Mouse (Mus musculus) hindbrain, embryonic 14.5 days (tissue): ENCODE measurements around the gene Me3. TPM values are rescaled to one million over a fixed set of nuclear protein-coding genes. Genes with fewer than 3 reads are reported as not detected.

Experiments
- ATAC-seq: fragments of 200-750 bp; cut with Nextera tagmentation; 2 replicates; pipeline ENCODE4 v1.8.0; 2017; ENCODE audit warnings: moderate number of reproducible peaks, mild to moderate bottlenecking, moderate TSS enrichment, moderate library complexity; ENCODE audit not compliant: low FRiP score
- DNase-seq: peaks from one replicate; pipeline ENCODE4 v3.0.0-alpha.2; 2015; ENCODE audit warnings: low spot score
- H3K27ac ChIP-seq: fragments of 300-500 bp; sonication (generic); 2 replicates; pipeline ENCODE4 v1.5.1; 2014; ENCODE audit warnings: mild to moderate bottlenecking, moderate library complexity
- H3K27me3 ChIP-seq: fragments of 300-500 bp; sonication (generic); 2 replicates; pipeline ENCODE4 v1.6.1; 2014; ENCODE audit warnings: mild to moderate bottlenecking, low read length, mixed read lengths; ENCODE audit not compliant: control insufficient read depth, insufficient read depth
- H3K36me3 ChIP-seq: fragments of 300-500 bp; sonication (generic); replicated peaks from 2 replicates; pipeline ENCODE4 v1.6.1; 2014; ENCODE audit not compliant: control insufficient read depth, insufficient read depth
- H3K4me1 ChIP-seq: fragments of 300-500 bp; sonication (generic); replicated peaks from 2 replicates; pipeline ENCODE4 v1.6.1; 2014; ENCODE audit warnings: antibody characterized with exemption, low read length, mixed read lengths; ENCODE audit not compliant: control insufficient read depth, insufficient read depth
- H3K4me2 ChIP-seq: fragments of 300-500 bp; sonication (generic); replicated peaks from 2 replicates; pipeline ENCODE4 v1.6.1; 2014; ENCODE audit warnings: mild to moderate bottlenecking, moderate library complexity
- H3K4me3 ChIP-seq: fragments of 300-500 bp; sonication (generic); replicated peaks from 2 replicates; pipeline ENCODE4 v1.5.1; 2014; ENCODE audit warnings: mild to moderate bottlenecking, low read length
- H3K9ac ChIP-seq: fragments of 300-500 bp; sonication (generic); 2 replicates; pipeline ENCODE4 v1.6.1; 2014
- H3K9me3 ChIP-seq: fragments of 300-500 bp; sonication (generic); 2 replicates; pipeline ENCODE4 v1.6.1; 2016; ENCODE audit warnings: low read length; ENCODE audit not compliant: control insufficient read depth
- WGBS: fragments of 180-500 bp; shearing (Covaris S2); extraction: QIAGEN DNeasy Blood & Tissue Kit; methylation state at CpG from one replicate; pipeline ENCODE4 v1.1.7; 2014; 5-methylcytosine and 5-hydroxymethylcytosine counted together
- polyA plus RNA-seq: library from polyadenylated mRNA; unstranded; fragments of >200 nt; fragmentation: Nextera tagmentation; extraction: Ambion mirVana; gene quantifications from 2 replicates; pipeline ENCODE4 v1.2.1, GENCODE M21; 2014

Gene Me3
- polyA plus RNA-seq, 1 experiment from 2014 or later, result 12.2 TPM

DNA sequence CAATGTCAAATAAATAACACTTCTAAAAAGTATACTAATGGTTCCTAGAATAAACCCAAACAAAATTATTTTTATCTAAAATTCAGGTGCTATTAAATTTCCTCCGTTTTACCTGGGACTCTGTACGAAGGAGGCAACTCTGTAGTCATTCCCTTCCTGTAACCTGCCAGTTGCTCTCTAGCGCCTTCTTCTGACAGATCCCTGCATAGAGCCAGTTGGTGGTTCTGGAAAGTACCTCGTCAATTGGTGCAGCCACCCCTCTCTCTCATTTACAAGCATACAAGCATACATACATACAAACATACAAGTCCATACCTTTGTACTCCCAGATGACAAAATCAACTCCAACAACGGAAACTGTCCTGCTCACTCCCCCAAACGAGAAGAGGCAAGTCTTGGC lies 211.3 kb downstream of the Me3 start:
- no peak for DNase-seq
- Histone ChIP-seq H3K4me3 (no peak overlapping the region), H3K36me3 (no peaks in the 10 kb centered on the region), H3K4me2 (no peak overlapping the region), H3K27me3 (no peaks in the 10 kb centered on the region), H3K27ac (no peak overlapping the region), H3K4me1 (no peaks in the 10 kb centered on the region), H3K9me3 (no peaks in the 10 kb centered on the region), H3K9ac (no peak overlapping the region)
- WGBS, result 31% methylated on average over 6 of the region's 6 CpGs
- ATAC-seq, result no peak

DNA sequence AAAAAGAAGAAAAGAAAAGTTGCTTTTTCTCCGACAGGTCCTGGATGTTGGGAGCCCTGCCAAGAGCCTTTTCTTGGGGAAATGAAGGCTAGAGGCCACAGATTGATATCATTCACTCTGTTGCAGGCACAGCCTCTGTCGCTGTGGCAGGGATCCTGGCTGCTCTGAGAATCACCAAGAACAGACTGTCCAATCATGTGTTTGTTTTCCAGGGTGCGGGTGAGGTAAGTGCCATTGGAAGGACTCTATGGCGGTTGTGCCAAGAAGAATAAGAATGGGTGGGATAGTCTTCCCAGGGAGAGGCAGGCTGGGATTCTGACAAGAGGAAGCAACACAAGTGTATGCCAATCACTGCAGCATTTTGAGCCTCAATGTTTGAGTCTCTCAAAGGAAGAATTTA lies 213.5 kb downstream of the Me3 start:
- H3K4me1 ChIP-seq, result no peaks in the 10 kb centered on the region
- H3K4me3 ChIP-seq, result no peak overlapping the region
- H3K4me2 ChIP-seq, result no peak overlapping the region
- WGBS, result 80% methylated on average over 4 of the region's 4 CpGs
- H3K9ac ChIP-seq, result no peak overlapping the region
- ATAC-seq (no peak), DNase-seq (no peak)
- H3K27me3 ChIP-seq, result no peaks in the 10 kb centered on the region
- no peak overlapping the region for H3K27ac ChIP-seq
- H3K36me3 ChIP-seq, result no peaks in the 10 kb centered on the region
- H3K9me3 ChIP-seq, result no peaks in the 10 kb centered on the region

DNA sequence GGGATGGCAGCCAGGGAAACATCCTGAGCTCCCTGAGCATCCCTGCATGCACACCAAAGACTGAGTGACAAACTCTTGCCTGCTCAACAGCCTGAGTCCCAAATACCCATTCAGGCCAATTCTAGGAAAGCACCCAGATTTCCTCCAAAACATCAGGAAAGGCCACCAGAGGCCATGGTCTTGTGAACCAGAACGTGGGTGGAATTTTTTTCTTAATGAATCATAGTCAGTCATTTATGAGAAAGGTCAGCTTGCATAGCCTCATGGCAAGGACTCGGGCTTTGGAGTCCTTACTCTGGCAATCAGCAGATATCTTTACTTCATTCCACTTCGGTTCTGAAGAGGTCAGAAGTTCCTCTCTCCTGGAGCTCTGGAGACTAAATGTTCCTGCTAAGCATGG lies 218.3 kb downstream of the Me3 start:
- H3K27me3 ChIP-seq, result no peaks in the 10 kb centered on the region
- no peak overlapping the region for H3K27ac ChIP-seq
- ATAC-seq, result no peak
- DNase-seq, result no peak
- H3K4me1 ChIP-seq, result no peaks in the 10 kb centered on the region
- H3K36me3 ChIP-seq, result no peaks in the 10 kb centered on the region
- 85% methylated on average over 3 of the region's 3 CpGs for WGBS
- H3K9ac ChIP-seq, result no peak overlapping the region
- H3K4me2 ChIP-seq, result no peak overlapping the region
- no peak overlapping the region for H3K4me3 ChIP-seq
- H3K9me3 ChIP-seq, result no peaks in the 10 kb centered on the region

DNA sequence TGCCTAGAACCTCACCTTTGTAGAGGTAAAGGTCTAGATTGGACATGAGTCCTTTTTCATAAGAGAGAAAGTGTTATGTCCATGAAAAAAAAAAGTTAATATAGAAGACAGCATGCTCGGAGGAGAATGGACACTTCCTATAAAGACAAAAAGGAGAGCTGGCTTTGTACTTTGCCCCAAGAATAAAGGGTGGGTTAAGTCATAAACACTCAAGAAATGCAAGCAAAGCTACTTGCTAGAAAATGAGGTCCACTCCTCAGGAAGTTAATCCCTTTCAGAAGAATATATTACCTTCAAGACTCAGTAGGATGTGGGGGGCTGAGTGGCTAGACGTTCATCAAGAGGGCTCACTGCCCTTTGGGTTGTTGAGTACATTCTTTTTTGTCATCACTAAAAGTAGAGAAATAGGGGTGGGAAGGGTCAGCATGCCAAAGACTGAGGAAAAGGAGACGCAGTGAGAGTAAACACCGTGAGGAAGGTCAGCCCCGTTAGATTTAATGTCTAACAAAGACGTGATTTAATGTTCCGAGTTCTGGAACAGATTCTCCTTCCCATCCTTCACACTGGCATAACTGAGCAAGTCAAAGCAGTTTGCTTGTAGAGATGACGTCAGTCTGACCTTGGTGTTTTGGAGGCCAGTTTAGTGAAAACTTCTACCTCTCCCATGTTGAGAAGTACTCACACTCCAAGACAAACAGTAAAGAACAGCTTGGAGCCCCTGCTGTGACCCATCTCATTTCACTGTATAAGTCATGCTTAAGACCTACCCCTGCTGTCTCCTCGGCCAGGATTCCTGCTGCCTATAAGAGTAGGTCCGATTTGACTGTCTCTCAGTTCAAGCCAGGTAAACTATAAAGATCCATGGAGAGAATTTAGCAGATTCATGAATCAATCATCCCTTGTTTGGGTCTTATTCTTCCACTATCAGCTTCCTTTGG lies 220.2 kb downstream of the Me3 start:
- Histone ChIP-seq H3K9ac (no peak overlapping the region), H3K9me3 (no peaks in the 10 kb centered on the region), H3K27ac (no peak overlapping the region), H3K36me3 (no peaks in the 10 kb centered on the region), H3K27me3 (no peaks in the 10 kb centered on the region), H3K4me3 (no peak overlapping the region), H3K4me2 (no peak overlapping the region), H3K4me1 (no peaks in the 10 kb centered on the region)
- 81% methylated on average over 10 of the region's 10 CpGs for WGBS
- DNase-seq (no peak), ATAC-seq (no peak)

DNA sequence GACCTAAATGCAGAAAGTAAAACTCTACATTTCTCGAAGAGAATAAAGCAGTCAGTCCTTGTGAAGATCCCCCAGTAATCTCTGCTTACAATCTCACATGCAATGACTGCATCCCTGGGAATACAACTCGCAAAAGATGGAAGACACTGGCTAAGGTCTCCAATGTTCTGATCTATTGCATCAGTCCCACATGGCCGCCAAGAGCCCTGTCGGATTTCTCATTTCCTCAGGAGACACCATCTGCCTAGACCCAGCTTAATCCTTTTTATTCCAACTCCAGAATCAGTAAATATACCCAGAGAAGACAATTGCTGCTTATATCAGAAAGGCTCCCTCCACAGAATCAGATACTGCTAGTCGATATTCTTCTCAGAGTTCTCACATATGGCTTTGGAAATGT lies 220.9 kb downstream of the Me3 start:
- WGBS, result 83% methylated on average over 5 of the region's 5 CpGs
- no peak overlapping the region for H3K4me2 ChIP-seq
- ATAC-seq (no peak), DNase-seq (no peak)
- no peaks in the 10 kb centered on the region for H3K27me3 ChIP-seq
- no peaks in the 10 kb centered on the region for H3K36me3 ChIP-seq
- no peak overlapping the region for H3K27ac ChIP-seq
- H3K4me1 ChIP-seq, result no peaks in the 10 kb centered on the region
- no peaks in the 10 kb centered on the region for H3K9me3 ChIP-seq
- H3K4me3 ChIP-seq, result no peak overlapping the region
- H3K9ac ChIP-seq, result no peak overlapping the region

DNA sequence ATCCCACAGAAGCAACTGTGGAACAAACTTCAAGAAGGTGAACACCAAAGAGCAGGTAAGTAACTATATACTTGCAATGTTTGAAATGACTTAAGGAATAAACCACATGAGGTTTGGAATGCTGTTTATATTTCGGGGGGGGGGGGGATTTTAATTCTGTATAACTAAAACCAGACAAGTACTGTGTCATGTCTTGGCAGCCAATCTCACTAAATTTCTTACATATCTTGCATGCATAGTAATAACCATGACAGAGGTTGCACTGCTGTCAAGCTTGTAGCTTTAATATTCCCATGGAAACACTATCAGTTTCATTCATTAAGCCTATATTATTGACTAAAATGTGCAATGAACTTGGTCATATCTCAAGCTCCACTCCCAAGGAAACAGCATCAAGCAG lies 223.0 kb downstream of the Me3 start:
- H3K36me3 ChIP-seq, result no peaks in the 10 kb centered on the region
- no peaks in the 10 kb centered on the region for H3K27me3 ChIP-seq
- H3K4me2 ChIP-seq, result no peak overlapping the region
- DNase-seq (no peak), ATAC-seq (no peak)
- no peak overlapping the region for H3K9ac ChIP-seq
- no peak overlapping the region for H3K4me3 ChIP-seq
- H3K4me1 ChIP-seq, result no peaks in the 10 kb centered on the region
- no peak overlapping the region for H3K27ac ChIP-seq
- no peaks in the 10 kb centered on the region for H3K9me3 ChIP-seq
- 94% methylated on average over 1 of the region's 1 CpGs for whole genome bisulfite sequencing

DNA sequence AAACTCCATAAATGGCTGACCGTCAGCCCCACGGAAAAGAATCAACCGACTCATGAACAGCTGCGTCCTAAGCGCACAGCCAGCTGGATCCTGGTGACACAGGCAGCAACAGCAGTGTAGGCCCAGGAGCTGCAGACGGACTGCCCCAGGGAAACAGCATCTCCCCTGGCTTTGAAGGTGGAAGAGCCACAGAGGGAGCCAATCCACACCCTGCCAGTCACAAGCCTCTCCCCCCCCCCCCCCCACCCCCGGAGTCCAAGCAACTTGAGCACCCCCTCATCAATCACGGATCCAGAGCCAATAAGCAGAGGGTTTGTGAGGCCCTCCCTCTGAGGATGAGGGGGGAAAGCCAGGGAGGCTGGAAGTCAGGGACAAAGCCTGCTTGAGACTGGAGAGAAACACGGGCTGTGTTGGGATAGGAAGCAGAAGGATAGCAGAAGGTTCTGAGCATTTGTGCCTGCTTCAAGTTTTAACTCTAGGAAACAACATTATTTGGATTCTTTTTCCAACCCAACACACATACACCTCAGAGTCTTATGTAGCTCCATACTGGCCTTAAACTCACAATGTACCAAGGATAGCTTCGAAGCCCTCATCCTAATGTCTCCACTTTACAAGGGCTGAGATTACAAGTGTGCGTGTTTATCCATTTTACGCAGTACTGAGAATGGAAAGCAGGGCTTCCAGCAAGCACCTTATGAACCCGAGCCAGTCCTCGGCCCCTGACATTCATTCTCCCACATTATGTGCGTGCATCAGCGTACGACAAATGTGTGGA lies 224.4 kb downstream of the Me3 start:
- ATAC-seq (peak; percentile 68), DNase-seq (no peak)
- no peak overlapping the region for H3K4me3 ChIP-seq
- H3K4me2 ChIP-seq, result 0 out of 2 replicates have a peak overlapping the region, but pooled peaks have one; percentile 4
- H3K27ac ChIP-seq, result no peak overlapping the region
- WGBS, result 48% methylated on average over 16 of the region's 17 CpGs
- H3K27me3 ChIP-seq, result no peaks in the 10 kb centered on the region
- H3K9me3 ChIP-seq, result no peaks in the 10 kb centered on the region
- H3K9ac ChIP-seq, result no peak overlapping the region
- H3K36me3 ChIP-seq, result no peaks in the 10 kb centered on the region
- H3K4me1 ChIP-seq, result no peaks in the 10 kb centered on the region

DNA sequence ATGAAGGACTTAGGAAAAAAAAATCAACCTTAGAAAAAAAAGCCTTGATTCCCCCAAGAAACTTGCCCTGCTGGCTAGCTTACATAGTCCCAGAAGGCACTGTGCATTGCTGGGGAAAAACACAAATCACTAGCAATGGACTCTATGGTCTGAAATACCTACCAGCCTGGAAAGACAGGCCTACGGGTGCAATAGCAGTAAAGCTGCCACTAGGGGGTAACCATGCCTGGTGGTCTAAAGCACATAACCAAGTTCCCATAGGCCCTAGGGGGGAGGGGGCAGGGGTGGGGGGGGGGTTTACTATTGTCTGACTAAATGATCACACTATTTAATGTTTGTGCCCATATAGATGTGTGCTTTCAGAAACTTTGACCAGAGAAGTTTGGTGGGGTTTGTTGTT lies 232.6 kb downstream of the Me3 start:
- no peaks in the 10 kb centered on the region for H3K9me3 ChIP-seq
- no peaks in the 10 kb centered on the region for H3K27me3 ChIP-seq
- DNase-seq, result no peak
- no peaks in the 10 kb centered on the region for H3K36me3 ChIP-seq
- no peak overlapping the region for H3K4me2 ChIP-seq
- 88% methylated on average over 1 of the region's 1 CpGs for WGBS
- ATAC-seq, result no peak
- no peaks in the 10 kb centered on the region for H3K4me1 ChIP-seq
- H3K9ac ChIP-seq, result no peak overlapping the region
- no peak overlapping the region for H3K4me3 ChIP-seq
- no peak overlapping the region for H3K27ac ChIP-seq

DNA sequence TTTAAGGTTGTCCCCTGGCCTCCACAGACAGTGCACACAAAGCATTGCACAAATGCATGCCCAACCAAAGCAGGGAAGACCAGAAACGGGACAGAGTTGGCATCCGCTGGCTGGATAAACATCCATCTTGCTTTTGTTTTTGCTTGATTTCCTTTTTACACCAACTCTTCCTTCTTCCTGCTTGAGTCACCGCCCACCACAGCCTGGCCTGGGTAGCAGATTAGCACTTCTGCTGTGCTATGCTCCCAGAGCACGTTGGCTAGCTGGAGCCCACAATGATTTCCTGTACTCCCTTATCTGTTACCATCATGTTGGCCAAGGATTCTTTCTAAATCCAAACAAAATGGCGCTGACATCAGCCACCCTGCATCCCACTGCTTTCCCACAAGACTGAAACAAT lies 235.0 kb downstream of the Me3 start:
- H3K9ac ChIP-seq, result no peak overlapping the region
- no peaks in the 10 kb centered on the region for H3K27me3 ChIP-seq
- no peak overlapping the region for H3K27ac ChIP-seq
- 85% methylated on average over 5 of the region's 5 CpGs for WGBS
- H3K36me3 ChIP-seq, result no peaks in the 10 kb centered on the region
- H3K4me1 ChIP-seq, result no peaks in the 10 kb centered on the region
- no peak for DNase-seq
- H3K4me3 ChIP-seq, result no peak overlapping the region
- ATAC-seq, result no peak
- no peaks in the 10 kb centered on the region for H3K9me3 ChIP-seq
- no peak overlapping the region for H3K4me2 ChIP-seq
